Mouse (Mus musculus) embryonic facial prominence, embryonic 15.5 days (tissue): Measurements from ENCODE around the gene Rbm47. TPM values are rescaled to one million over a fixed set of nuclear protein-coding genes. Genes with fewer than 3 reads are reported as not detected.
"Not testable (repeated sequence)": the region's sequence is repeated elsewhere in the genome, so short reads cannot be mapped to it uniquely, and the experiment has no call there.

Experiments used
- ATAC-seq: fragments of 200-750 bp; cut with Nextera tagmentation; 2 replicates; pipeline ENCODE4 v1.8.0; 2017; ENCODE audit warnings: low read depth, moderate TSS enrichment; ENCODE audit not compliant: insufficient number of reproducible peaks, low FRiP score, low TSS enrichment
- H3K27ac ChIP-seq: fragments of 300-500 bp; sonication (generic); replicated peaks from 2 replicates; pipeline ENCODE4 v1.5.1; 2015; ENCODE audit warnings: mild to moderate bottlenecking, inconsistent platforms
- H3K27me3 ChIP-seq: fragments of 300-500 bp; sonication (generic); 2 replicates; pipeline ENCODE4 v1.6.1; 2015; ENCODE audit warnings: inconsistent platforms
- H3K36me3 ChIP-seq: fragments of 300-500 bp; sonication (generic); 2 replicates; pipeline ENCODE4 v1.6.1; 2015; ENCODE audit warnings: mild to moderate bottlenecking, inconsistent platforms
- H3K4me1 ChIP-seq: fragments of 300-500 bp; sonication (generic); 2 replicates; pipeline ENCODE4 v1.6.1; 2015; ENCODE audit warnings: inconsistent platforms
- H3K4me2 ChIP-seq: fragments of 300-500 bp; sonication (generic); replicated peaks from 2 replicates; pipeline ENCODE4 v1.6.1; 2015; ENCODE audit warnings: mild to moderate bottlenecking, inconsistent platforms
- H3K4me3 ChIP-seq: fragments of 300-500 bp; sonication (generic); replicated peaks from 2 replicates; pipeline ENCODE4 v1.5.1; 2015; ENCODE audit warnings: mild to moderate bottlenecking, inconsistent platforms
- H3K9ac ChIP-seq: fragments of 300-500 bp; sonication (generic); 2 replicates; pipeline ENCODE4 v1.6.1; 2015; ENCODE audit warnings: inconsistent platforms
- H3K9me3 ChIP-seq: fragments of 300-500 bp; sonication (generic); replicated peaks from 2 replicates; pipeline ENCODE4 v1.6.1; 2016; ENCODE audit warnings: inconsistent platforms
- WGBS: fragments of 180-500 bp; shearing (Covaris S2); methylation state at CpG from one replicate; pipeline ENCODE4 v1.1.7; 2015; 5-methylcytosine and 5-hydroxymethylcytosine counted together
- microRNA-seq: library from miRNA; unstranded; fragments of <30 nt; microRNA quantifications from one replicate; pipeline ENCODE4, GENCODE M21; 2016; ENCODE audit warnings: borderline number of aligned reads
- polyA plus RNA-seq: library from polyadenylated mRNA; unstranded; fragments of >200 nt; fragmentation: Nextera tagmentation; extraction: Ambion mirVana; gene quantifications from 2 replicates; pipeline ENCODE4 v1.2.1, GENCODE M21; 2015

The Rbm47 gene
- polyA plus RNA-seq, 1 experiment from 2014 or later, result 14.0 TPM

GRCm38 (mm10) chr5:65987004-65987403, 185.9 kb downstream of the Rbm47 start:
- not testable (repeated sequence) for H3K4me1 ChIP-seq, H3K27ac ChIP-seq, H3K9me3 ChIP-seq, H3K4me2 ChIP-seq, ATAC-seq, H3K27me3 ChIP-seq, H3K36me3 ChIP-seq, H3K9ac ChIP-seq, H3K4me3 ChIP-seq
- 71% methylated on average over 3 of the region's 3 CpGs for WGBS

- H3K4me2 ChIP-seq, result no peak overlapping the region
- 88% methylated on average over 5 of the region's 5 CpGs for WGBS
- no peaks in the 10 kb centered on the region for H3K36me3 ChIP-seq
- no peaks in the 10 kb centered on the region for H3K4me1 ChIP-seq
- no peak overlapping the region for H3K27ac ChIP-seq
- ATAC-seq, result no peak
- H3K4me3 ChIP-seq, result no peak overlapping the region
- H3K9me3 ChIP-seq, result no peaks in the 10 kb centered on the region
- no peak overlapping the region for H3K9ac ChIP-seq
- no peaks in the 10 kb centered on the region for H3K27me3 ChIP-seq
Observed at GRCm38 (mm10) chr5:65986426-65986825, 186.5 kb downstream of the Rbm47 start.

GRCm38 (mm10) chr5:65975731-65976130, 197.2 kb downstream of the Rbm47 start:
- no peak overlapping the region for H3K9ac ChIP-seq
- H3K27ac ChIP-seq, result no peak overlapping the region
- 94% methylated on average over 13 of the region's 13 CpGs for WGBS
- H3K9me3 ChIP-seq, result no peaks in the 10 kb centered on the region
- H3K4me2 ChIP-seq, result no peak overlapping the region
- no peaks in the 10 kb centered on the region for H3K4me1 ChIP-seq
- H3K4me3 ChIP-seq, result no peak overlapping the region
- no peaks in the 10 kb centered on the region for H3K27me3 ChIP-seq
- no peaks in the 10 kb centered on the region for H3K36me3 ChIP-seq
- ATAC-seq, result no peak

GRCm38 (mm10) chr5:65973189-65973588, 199.7 kb downstream of the Rbm47 start:
- Histone ChIP-seq H3K9me3 (no peaks in the 10 kb centered on the region), H3K4me2 (no peak overlapping the region), H3K36me3 (no peaks in the 10 kb centered on the region), H3K27ac (no peak overlapping the region), H3K9ac (no peak overlapping the region), H3K4me3 (no peak overlapping the region), H3K27me3 (no peaks in the 10 kb centered on the region), H3K4me1 (no peaks in the 10 kb centered on the region)
- whole genome bisulfite sequencing, result 62% methylated on average over 2 of the region's 2 CpGs
- ATAC-seq, result no peak

GRCm38 (mm10) chr5:65968004-65968403, 204.9 kb downstream of the Rbm47 start:
- Histone ChIP-seq H3K9me3 (no peaks in the 10 kb centered on the region), H3K27ac (no peak overlapping the region), H3K27me3 (no peaks in the 10 kb centered on the region), H3K4me3 (no peak overlapping the region), H3K36me3 (no peaks in the 10 kb centered on the region), H3K4me2 (no peak overlapping the region), H3K4me1 (no peaks in the 10 kb centered on the region), H3K9ac (no peak overlapping the region)
- ATAC-seq, result no peak
- WGBS, result 92% methylated on average over 3 of the region's 3 CpGs

GRCm38 (mm10) chr5:65967091-65967490, 205.8 kb downstream of the Rbm47 start:
- H3K9ac ChIP-seq, result no peak overlapping the region
- no peaks in the 10 kb centered on the region for H3K4me1 ChIP-seq
- 45% methylated on average over 12 of the region's 12 CpGs for WGBS
- H3K4me2 ChIP-seq, result no peak overlapping the region
- H3K27me3 ChIP-seq, result no peaks in the 10 kb centered on the region
- no peaks in the 10 kb centered on the region for H3K9me3 ChIP-seq
- no peak for ATAC-seq
- H3K4me3 ChIP-seq, result no peak overlapping the region
- H3K36me3 ChIP-seq, result no peaks in the 10 kb centered on the region
- H3K27ac ChIP-seq, result no peak overlapping the region

Small RNAs within 50 kb of the gene (microRNA-seq; reads per million reads assigned to microRNA genes)
- not detected for gene Gm25952

Other genes starting within 250 kb of the Rbm47 start
- gene Chrna9, start 238.2 kb downstream of the Rbm47 start, polyA plus RNA-seq, result 0.80 TPM in 1 of 2 replicates, not detected in the other
- gene 9130230L23Rik, start 168.8 kb downstream of the Rbm47 start, polyA plus RNA-seq, result 0.87 and 1.9 TPM in 2 replicates
- 1.2 and 1.8 TPM in 2 replicates for gene Nsun7, start 86.8 kb upstream of the Rbm47 start, polyA plus RNA-seq